Mouse (Mus musculus) MEL (cell line): ENCODE measurements around the gene Fam173a. TPM values are rescaled to one million over a fixed set of nuclear protein-coding genes. Genes with fewer than 3 reads are reported as not detected.

Experiments
- DNase-seq: peaks from one replicate; pipeline ENCODE4 v3.0.0; 2011; ENCODE audit warnings: low read depth, low spot score
- H3K27ac ChIP-seq: 2 replicates; pipeline ENCODE4 v1.5.1; 2012; ENCODE audit warnings: low read depth, mild to moderate bottlenecking, control low read depth, low read length, moderate library complexity; ENCODE audit not compliant: control insufficient read depth
- H3K27me3 ChIP-seq, 2 experiments: fragments of 150-350 bp in 1 of 2; sonication (generic) in 1 of 2; 2 replicates each; pipeline ENCODE4 v1.6.1; 2012; ENCODE audit warnings: low read length in 2 of 2, mild to moderate bottlenecking in 2 of 2, improper control_type of control experiment in 1 of 2, moderate library complexity in 1 of 2; ENCODE audit not compliant: insufficient read depth in 2 of 2, control insufficient read depth in 1 of 2
- H3K36me3 ChIP-seq, 2 experiments: 2 replicates each; pipeline ENCODE4 v1.6.1; 2012 to 2014; ENCODE audit warnings: low read length in 2 of 2, improper control_type of control experiment in 1 of 2, inconsistent platforms in 1 of 2, mild to moderate bottlenecking in 1 of 2; ENCODE audit not compliant: insufficient read depth in 2 of 2, control insufficient read depth in 1 of 2
- H3K4me1 ChIP-seq, 2 experiments: fragments of 150-350 bp in 1 of 2; sonication (generic) in 1 of 2; 2 replicates each; pipeline ENCODE4 v1.6.1; 2012; ENCODE audit warnings: low read length in 2 of 2, improper control_type of control experiment in 1 of 2, mild to moderate bottlenecking in 1 of 2; ENCODE audit not compliant: insufficient read depth in 2 of 2, control insufficient read depth in 1 of 2
- H3K4me3 ChIP-seq, 2 experiments: fragments of 150-350 bp in 1 of 2; sonication (generic) in 1 of 2; 2 replicates each; pipeline ENCODE4 v1.5.1; 2012; ENCODE audit warnings: low read depth in 2 of 2, low read length in 2 of 2, mild to moderate bottlenecking in 2 of 2, moderate library complexity in 2 of 2, control low read depth in 1 of 2, improper control_type of control experiment in 1 of 2; ENCODE audit not compliant: control insufficient read depth in 1 of 2, insufficient read depth in 1 of 2
- H3K79me2 ChIP-seq: 2 replicates; pipeline ENCODE4 v1.6.1; 2012; ENCODE audit warnings: mild to moderate bottlenecking, low read length, moderate library complexity; ENCODE audit not compliant: control insufficient read depth, poor library complexity, insufficient read depth
- H3K9ac ChIP-seq: 2 replicates; pipeline ENCODE4 v1.6.1; 2012; ENCODE audit warnings: low read depth, mild to moderate bottlenecking, control low read depth, low read length, moderate library complexity; ENCODE audit not compliant: control insufficient read depth, poor library complexity, severe bottlenecking
- H3K9me3 ChIP-seq: fragments of 150-350 bp; sonication (generic); replicated peaks from 2 replicates; pipeline ENCODE4 v1.6.1; 2012; ENCODE audit warnings: mild to moderate bottlenecking, low read length, improper control_type of control experiment, moderate library complexity; ENCODE audit not compliant: insufficient read depth
- CTCF ChIP-seq, 3 experiments: IDR thresholded peaks in 2 of 3; conservative IDR thresholded peaks in 1 of 3; 2 replicates each; pipeline ENCODE4 v1.5.1; 2011 to 2012; ENCODE audit warnings: low read length in 3 of 3, low read depth in 2 of 3, mild to moderate bottlenecking in 2 of 3, improper control_type of control experiment in 1 of 3, inconsistent platforms in 1 of 3, mixed read lengths in 1 of 3, moderate library complexity in 1 of 3; ENCODE audit not compliant: control insufficient read depth in 1 of 3, insufficient read depth in 1 of 3, poor library complexity in 1 of 3, severe bottlenecking in 1 of 3
- HCFC1 ChIP-seq: IDR thresholded peaks from 2 replicates; pipeline ENCODE4 v1.6.1; 2012; ENCODE audit warnings: low read depth, mild to moderate bottlenecking, inconsistent platforms, low read length, improper control_type of control experiment, moderate library complexity
- MAX ChIP-seq: IDR thresholded peaks from 2 replicates; pipeline ENCODE4 v1.6.1; 2011; ENCODE audit warnings: low read length, improper control_type of control experiment
- MEF2A ChIP-seq: IDR thresholded peaks from 2 replicates; pipeline ENCODE4 v1.6.1; 2014; ENCODE audit warnings: low read depth, mild to moderate bottlenecking, inconsistent platforms, low read length, improper control_type of control experiment; ENCODE audit not compliant: poor library complexity, insufficient replicate concordance, severe bottlenecking; ENCODE audit errors: extremely low read depth
- POLR2A ChIP-seq, 2 experiments: IDR thresholded peaks; 2 replicates each; pipeline ENCODE4 v1.6.1; 2011 to 2012; ENCODE audit warnings: low read length in 2 of 2, mild to moderate bottlenecking in 2 of 2, control low read depth in 1 of 2, improper control_type of control experiment in 1 of 2, low read depth in 1 of 2, moderate library complexity in 1 of 2; ENCODE audit not compliant: control insufficient read depth in 1 of 2, insufficient read depth in 1 of 2, poor library complexity in 1 of 2
- POLR2AphosphoS2 ChIP-seq: IDR thresholded peaks from 2 replicates; pipeline ENCODE4 v1.6.1; 2011; ENCODE audit warnings: low read length, improper control_type of control experiment
- POLR2AphosphoS5 ChIP-seq: IDR thresholded peaks from 2 replicates; pipeline ENCODE4 v1.6.1; 2012; ENCODE audit warnings: low read depth, borderline replicate concordance, mild to moderate bottlenecking, inconsistent platforms, low read length, moderate library complexity, mixed read lengths
- TBP ChIP-seq: IDR thresholded peaks from 2 replicates; pipeline ENCODE4 v1.8.0; 2011; ENCODE audit warnings: low read depth, low read length, improper control_type of control experiment
- ZMIZ1 ChIP-seq: IDR thresholded peaks from 2 replicates; pipeline ENCODE4 v1.6.1; 2012; ENCODE audit warnings: low read depth, mild to moderate bottlenecking, inconsistent platforms, low read length, improper control_type of control experiment, moderate library complexity
- polyA plus RNA-seq, 2 experiments: library from polyadenylated mRNA; stranded (reverse) in 1 of 2; unstranded in 1 of 2; fragments of >175 nt in 1 of 2; fragments of >200 nt in 1 of 2; gene quantifications; 2 replicates each; pipeline versions ENCODE4 v1.2.1 to v1.2.4; 2012; ENCODE audit warnings: low replicate concordance in 2 of 2, low read depth in 1 of 2; ENCODE audit not compliant: insufficient read length in 2 of 2, insufficient read depth in 1 of 2, missing spikeins in 1 of 2
- total RNA-seq: library from RNA; depleted of rRNA; stranded (reverse); fragments of 300-350 nt; gene quantifications from 2 replicates; pipeline ENCODE4 v1.2.3, GENCODE M21; 2012

Gene Fam173a
- total and polyA plus RNA-seq, 3 experiments: 36.6 to 39.0 TPM; not detected in 1

- 0 out of 2 replicates have a peak, but pooled peaks have one; percentile 54 for TF ChIP-seq POLR2AphosphoS5
- TF ChIP-seq POLR2AphosphoS2: no peak
- TF ChIP-seq, all 39 proteins: peak for 1
- Histone ChIP-seq H3K9ac (no peak within 1 kb of the TSS), H3K79me2 (peaks cover 11% of the 10 kb centered on the region), H3K27me3 (no peaks in the 10 kb centered on the region), H3K4me3 (no peak within 1 kb of the TSS), H3K4me1 (peaks cover 3 to 15% of the 10 kb centered on the region in 2 experiments; a peak in 3 of 4 replicates), H3K36me3 (peaks cover 0 to 3% of the 10 kb centered on the region in 2 experiments; a peak in 2 of 4 replicates), H3K27ac (no peak within 1 kb of the TSS), H3K9me3 (no peaks in the 10 kb centered on the region)
- no peak for DNase-seq
Measured at GRCm38 (mm10) chr17:25841117-25841880, 48.6 kb upstream of the Fam173a start, which contains the start of gene Gm20683. TSS of gene Gm20683 (minus strand) at chr17:25841763.

DNA sequence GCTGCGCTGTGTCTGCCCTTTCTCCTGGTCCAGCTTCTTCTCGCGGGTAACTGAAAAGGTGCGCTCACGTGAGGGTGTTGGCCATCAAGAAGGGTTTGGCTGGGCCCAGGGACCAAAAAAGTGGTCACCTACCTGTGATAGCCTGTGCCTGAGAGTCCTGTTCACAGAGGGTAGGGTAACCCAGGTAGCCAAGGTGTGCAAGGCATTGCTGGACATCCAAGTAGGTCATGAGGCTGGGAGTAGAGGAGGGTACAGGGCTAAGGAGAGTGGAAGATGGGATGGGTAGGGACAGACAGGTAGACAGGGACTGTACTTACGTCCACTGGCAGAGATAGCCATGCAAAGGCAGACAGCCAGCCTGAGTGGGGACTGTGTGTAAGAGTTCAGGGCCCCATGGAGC, 47.8 kb upstream of the Fam173a start:
- H3K9me3 ChIP-seq: no peaks in the 10 kb centered on the region
- no peak overlapping the region for H3K4me3 ChIP-seq
- no peaks in the 10 kb centered on the region for H3K27me3 ChIP-seq
- no peak overlapping the region for H3K9ac ChIP-seq
- peaks cover 0 to 3% of the 10 kb centered on the region in 2 experiments; a peak in 2 of 4 replicates for H3K36me3 ChIP-seq
- DNase-seq: no peak
- H3K4me1 ChIP-seq: peaks cover 3 to 15% of the 10 kb centered on the region in 2 experiments; a peak in 3 of 4 replicates
- H3K79me2 ChIP-seq: peaks cover 11% of the 10 kb centered on the region
- H3K27ac ChIP-seq: no peak overlapping the region
- no peak for TF ChIP-seq MAX
- TF ChIP-seq HCFC1: no peak
- no peak for TF ChIP-seq CTCF (IDR thresholded peaks at IDR 0.05 in 2 of 3, conservative IDR thresholded peaks at IDR 0.05 in 1 of 3; ENCODE audit: control insufficient read depth in 1 of 3, insufficient read depth in 1 of 3, low read depth in 2 of 3, low read length in 3 of 3, poor library complexity in 1 of 3, severe bottlenecking in 1 of 3)
- no peak for TF ChIP-seq POLR2AphosphoS2
- no peak for TF ChIP-seq ZMIZ1
- no peak for TF ChIP-seq TBP

- Histone ChIP-seq H3K27me3 (no peaks in the 10 kb centered on the region), H3K36me3 (no peaks in the 10 kb centered on the region; a peak in 1 of 4 replicates), H3K4me3 (no peak overlapping the region), H3K4me1 (peaks cover 3 to 10% of the 10 kb centered on the region in 2 experiments; a peak in 2 of 4 replicates), H3K9ac (no peak overlapping the region), H3K9me3 (no peaks in the 10 kb centered on the region), H3K27ac (no peak overlapping the region), H3K79me2 (peaks cover 12% of the 10 kb centered on the region)
- DNase-seq: no peak
- TF ChIP-seq MEF2A (no peak), POLR2A (IDR thresholded peaks at IDR 0.05; ENCODE audit: control insufficient read depth in 1 of 2, insufficient read depth in 1 of 2, low read depth in 1 of 2, low read length in 2 of 2, poor library complexity in 1 of 2) (0 out of 4 replicates have a peak, but pooled peaks of 1 of the 2 experiments have one; percentile 13)
Measured at GRCm38 (mm10) chr17:25839455-25840235, 46.9 kb upstream of the Fam173a start.
